ENCODE assay signal across 1 mouse cellular context in the genomic region with DNA sequence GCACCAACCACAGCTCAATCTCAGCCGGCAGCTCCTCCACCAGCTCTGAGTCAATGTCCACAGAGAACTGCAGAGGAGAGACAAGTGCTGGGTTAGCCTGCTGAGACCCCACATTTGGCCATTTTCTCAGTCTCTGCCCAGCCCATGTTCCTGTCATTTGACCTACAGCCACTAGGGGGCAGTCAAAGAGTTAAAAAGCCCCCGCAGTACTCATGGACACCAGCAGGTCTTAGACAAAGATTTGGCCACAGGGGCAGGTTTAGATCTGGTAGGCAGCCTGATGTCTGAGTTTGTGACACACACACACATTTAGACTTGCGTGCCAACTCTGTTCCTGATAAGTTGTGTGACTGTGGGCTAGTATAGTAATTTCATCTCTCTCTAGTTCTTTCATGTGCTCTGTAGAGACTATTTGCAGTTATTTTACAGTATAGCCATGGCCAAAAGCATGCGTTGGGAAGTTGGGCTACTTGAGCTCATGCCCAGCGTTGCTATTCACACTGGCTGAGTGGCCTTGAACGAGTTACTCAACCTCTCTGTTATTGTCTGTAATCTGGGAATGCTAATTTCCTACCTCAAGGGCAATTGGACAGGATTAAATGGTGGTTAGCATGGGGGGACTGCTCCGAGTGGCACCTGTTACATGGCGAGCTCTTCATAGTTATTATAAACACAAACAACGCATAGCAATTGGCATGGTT.
A peak's percentile ranks its signal among the peaks of the same experiment; 100 is the strongest.
TF ChIP-seq lines count a peak whose summit lies in the region.

No protein-coding gene starts in this region.

TF ChIP-seq in CH12.LX, 34 proteins besides CTCF, POLR2A, EP300 and RAD21 (continued from another document):
- peak; percentile 79 for TF ChIP-seq ZC3H11A (IDR thresholded peaks at IDR 0.05; ENCODE audit: low read depth, low read length)
- peak; percentile 78; the same call in 1 of the 2 replicates for TF ChIP-seq MAZ (IDR thresholded peaks at IDR 0.05; ENCODE audit: low read depth, low read length)
- TF ChIP-seq MYC (IDR thresholded peaks at IDR 0.05; ENCODE audit: low read depth, low read length), result no peak
- no peak for TF ChIP-seq E2F4 (IDR thresholded peaks at IDR 0.05; ENCODE audit: insufficient replicate concordance, low read depth, low read length)
